Mouse (Mus musculus) adrenal gland, postnatal 25 days (tissue): ENCODE data around the gene Fezf2. TPM values are rescaled to one million over a fixed set of nuclear protein-coding genes. Genes with fewer than 3 reads are reported as not detected.

Experiments
- DNase-seq: peaks from one replicate; pipeline ENCODE4 v3.0.0; 2021; ENCODE audit warnings: mixed read lengths
- long read RNA-seq: library from polyadenylated mRNA; stranded (forward); transcript quantifications from one replicate; pipeline ENCODE4 v2.0.0, GENCODE M21; 2021
- total RNA-seq: library from RNA; stranded (reverse); gene quantifications from 2 replicates; pipeline ENCODE4 v1.2.3, GENCODE M21; 2021

Gene Fezf2
- total RNA-seq, result not detected in 2 replicates
- long read RNA-seq, result 0 reads

DNA sequence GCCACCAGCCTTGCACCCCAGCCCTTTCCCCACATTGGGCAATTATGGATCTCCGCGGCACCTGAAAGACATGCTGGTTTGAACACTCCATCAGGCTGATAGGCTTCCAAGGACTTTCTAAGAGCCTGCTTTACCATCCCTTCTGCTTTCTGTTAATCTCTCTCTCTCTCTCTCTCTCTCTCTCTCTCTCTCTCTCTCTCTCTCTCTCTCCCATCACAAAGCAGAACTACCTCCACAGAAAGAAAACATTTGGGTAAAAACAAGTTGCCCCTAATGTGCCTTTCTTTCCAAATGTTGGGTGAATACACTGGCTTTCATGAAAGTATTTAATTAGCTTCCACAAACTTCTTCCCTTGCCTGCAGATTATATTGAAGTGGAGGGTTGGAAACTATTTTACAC lies at the start of gene Fezf2:
TSS of gene Fezf2 (minus strand) at position 101 of the 400 bp plus-strand sequence.
- no peak for DNase-seq

DNA sequence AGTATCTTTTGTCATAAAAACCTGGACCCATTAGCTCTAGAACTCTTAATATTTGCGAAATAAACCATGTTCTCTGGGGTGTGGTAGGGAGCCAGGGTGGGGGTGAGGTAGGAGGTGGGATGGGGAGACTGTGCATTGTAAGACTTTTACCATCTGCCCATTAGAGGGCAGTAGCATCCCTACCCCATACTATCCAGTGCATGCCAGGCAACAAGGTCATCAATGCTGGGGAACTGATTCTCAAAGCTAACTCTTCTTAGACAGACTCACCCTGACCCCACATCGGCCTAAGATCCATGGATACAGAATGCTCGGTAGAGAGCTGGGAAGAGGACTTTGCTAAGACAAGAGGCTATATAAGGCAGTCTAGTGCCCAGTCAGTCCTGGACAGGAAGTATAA lies 49.6 kb upstream of the Fezf2 start:
- DNase-seq, result no peak

DNA sequence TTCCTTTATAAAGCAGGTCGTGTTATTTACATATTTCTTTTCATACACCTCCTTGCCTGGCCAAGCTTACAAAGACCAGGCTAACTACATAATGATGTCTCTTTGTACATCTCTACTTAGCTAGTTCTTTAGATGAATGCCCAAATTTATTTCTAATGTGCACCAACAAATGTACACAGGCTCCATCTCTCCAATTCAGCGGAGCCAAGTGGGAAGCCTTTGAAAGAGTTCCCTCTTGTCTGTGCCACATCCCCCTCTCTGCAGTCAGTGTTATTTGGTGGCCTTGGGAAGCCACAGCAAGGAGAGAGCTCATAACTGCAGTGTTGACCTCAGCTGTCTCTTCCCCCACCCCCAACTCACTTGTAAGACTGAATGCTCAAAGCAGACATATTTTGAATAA lies 46.3 kb upstream of the Fezf2 start:
- no peak for DNase-seq

DNA sequence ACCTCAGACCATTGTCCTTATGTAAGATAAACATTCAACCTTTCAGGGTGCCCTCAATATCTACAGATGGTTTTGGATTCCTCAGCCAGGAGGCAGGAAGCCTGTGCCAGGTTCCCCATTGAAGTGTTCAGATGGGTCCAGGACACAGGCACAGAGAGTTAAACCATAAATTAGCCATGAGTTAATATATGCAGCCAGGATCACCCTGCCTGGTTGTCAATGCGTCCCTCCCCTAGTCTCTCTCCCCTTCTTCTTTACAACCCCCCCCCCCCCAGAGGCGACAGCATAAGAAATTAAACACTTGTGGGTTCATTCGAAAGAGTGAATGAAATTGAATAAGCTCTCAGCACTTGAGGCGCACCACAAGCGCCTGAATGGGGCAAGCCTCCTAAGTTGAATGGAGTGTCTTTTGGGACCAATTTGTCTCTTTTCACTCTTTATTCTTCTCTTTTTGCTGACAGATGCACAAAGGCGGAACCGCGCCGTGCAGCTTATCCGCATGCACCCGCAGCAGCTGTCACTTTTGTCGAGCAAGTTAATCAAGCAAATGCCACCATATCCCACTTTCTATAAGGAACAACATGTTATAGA lies 45.4 kb upstream of the Fezf2 start:
- DNase-seq, result no peak

DNA sequence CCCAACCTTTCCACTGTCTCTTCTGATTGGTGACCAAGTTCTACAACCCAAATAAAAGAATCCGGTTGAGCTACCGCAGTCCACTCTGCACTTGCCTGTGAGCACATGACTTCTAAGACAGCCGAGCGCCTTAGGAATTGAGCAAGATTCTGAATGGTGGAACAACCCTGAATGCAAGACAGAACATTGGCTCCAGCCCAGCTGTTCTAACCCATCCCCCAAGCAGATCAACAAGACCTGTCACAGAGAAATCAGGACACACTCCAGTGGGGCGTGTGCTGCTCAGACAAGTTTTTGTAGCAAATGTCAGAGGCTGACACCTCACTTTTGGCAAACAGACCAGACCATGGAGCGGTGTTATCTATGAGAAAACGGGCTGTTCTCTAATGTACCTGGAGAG lies 43.2 kb upstream of the Fezf2 start:
- no peak for DNase-seq

DNA sequence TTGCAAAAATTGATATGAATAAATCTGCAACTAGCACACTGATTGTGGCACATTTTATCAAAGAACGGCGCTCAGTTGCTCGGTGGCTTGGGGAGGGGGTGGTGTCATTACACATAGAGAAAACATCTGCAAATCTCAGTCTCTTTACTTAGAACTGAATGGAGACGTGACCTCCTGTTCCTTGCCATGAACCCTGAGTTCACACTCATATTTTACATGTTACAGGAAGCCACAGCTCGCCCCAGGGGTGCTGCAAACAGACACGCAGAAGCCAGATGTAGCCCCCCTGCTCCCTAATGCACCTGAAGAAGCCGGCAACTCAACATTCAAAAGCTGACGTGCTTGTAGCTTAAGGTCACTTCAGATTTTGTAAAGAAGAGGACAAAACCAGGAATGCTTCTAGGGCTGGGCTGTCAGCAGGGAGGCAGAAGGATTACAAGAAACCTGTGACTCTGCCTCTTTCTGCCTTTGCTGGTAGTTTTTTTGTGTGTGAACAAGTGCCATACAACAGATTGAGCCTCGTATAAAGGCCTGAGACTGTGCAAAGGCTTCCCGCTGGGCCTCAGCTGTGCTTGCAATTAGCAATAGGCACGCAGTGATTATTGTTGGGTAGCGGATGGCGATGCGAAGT lies 40.9 kb upstream of the Fezf2 start:
- no peak for DNase-seq

DNA sequence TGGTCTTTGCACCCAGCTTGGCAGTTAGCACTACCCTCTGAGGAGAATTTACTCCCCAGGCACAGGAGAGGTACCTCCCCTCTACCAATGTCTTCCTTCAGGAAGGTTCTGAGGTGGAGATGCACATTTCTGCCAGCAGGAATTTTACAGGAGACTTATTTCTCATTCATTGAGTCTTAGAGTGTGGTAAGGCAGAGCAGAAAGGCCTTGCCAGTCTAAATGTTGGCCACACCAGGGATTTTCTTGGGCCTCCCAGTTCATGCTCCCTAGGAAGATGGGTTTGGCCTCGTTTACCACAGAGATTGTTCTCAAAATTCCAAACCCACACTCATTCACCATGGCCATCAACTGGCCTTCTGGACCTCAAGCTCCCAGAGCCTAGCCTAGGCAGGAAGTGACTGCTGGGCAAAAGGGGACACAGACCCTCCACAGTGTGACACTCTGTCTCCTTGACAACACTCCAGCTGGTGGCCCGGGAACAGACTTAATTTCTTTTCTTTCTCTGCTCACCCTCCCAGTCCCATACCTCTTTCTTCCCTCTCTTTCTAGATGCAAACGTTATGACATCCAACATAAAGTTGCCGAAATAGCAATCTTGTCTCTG lies 40.3 kb upstream of the Fezf2 start:
- DNase-seq, result no peak

DNA sequence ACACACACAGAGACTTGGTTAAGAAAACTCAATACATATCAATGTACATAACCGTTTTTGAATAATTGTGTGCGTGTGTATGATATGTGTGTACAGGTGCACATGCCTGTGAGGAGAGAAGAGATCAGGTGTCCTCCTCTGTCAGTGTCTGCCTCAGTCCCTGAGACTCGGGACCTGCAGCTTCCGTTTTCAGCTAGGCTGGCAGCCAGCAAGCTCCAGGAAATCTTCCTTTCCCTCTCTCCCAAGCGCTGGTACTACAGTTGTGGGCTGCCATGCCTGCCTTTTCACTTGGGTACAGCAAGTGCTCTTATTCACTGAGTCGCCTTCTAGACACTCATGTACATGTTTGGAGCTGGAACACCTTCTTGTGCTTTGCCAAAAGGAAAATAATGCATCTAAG lies 39.2 kb upstream of the Fezf2 start:
- DNase-seq, result no peak

DNA sequence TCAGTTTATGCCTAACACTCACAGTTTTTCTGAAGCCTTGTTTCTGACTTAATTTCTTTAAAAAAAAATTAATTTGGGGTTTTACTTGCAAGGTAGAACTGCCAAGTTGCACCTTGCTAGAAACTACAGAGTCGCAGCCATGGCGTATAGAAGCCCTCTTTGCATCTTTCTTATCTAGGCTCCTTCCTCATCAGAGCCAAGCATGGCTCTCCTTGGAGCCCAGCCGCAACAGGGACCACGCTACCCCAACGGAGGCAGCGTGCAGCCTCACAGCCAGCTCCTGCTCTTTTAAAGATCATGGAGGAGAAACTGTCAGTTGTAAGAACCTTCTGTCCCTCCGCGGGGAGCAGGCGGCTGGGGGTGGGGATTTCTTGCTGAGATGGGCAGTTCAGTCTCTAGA lies 29.9 kb upstream of the Fezf2 start:
- DNase-seq, result no peak

DNA sequence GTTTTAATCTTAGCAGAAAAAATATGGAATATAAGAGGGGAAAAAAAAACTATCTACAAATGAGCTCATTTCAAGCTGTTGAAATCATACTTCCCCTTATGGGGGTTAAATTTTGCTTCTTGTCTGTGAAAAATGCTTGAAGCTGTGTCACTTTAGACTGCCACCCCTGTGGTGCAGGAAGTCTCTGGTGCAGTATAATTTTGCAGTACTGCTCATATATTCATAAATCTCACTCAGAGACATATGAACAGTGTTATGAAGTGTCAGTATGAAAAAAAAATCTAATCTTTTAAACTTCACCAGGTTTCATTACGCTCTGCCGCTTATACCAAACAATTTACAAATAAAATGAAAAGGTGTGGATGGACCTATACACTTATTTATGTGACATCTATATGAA lies 29.3 kb upstream of the Fezf2 start:
- no peak for DNase-seq

DNA sequence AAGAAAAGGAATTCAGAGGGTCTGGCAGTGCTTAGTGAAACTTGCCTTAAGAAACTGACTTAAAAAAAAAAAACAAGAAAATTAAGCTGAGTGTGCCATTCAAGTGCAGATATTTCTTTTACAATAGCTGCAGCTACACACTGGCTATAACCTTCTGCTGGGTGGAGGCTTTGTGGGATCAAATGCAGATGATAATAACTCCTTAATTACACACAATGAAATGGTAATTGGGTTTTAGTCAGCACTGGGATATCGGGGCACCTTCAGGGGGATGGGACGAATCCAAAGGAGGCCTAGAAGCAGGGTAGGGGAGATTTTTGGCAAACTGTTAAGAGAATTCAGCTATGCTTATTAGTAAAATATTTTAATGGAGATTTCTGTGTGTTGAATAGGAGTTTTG lies 27.5 kb upstream of the Fezf2 start:
- no peak for DNase-seq

DNA sequence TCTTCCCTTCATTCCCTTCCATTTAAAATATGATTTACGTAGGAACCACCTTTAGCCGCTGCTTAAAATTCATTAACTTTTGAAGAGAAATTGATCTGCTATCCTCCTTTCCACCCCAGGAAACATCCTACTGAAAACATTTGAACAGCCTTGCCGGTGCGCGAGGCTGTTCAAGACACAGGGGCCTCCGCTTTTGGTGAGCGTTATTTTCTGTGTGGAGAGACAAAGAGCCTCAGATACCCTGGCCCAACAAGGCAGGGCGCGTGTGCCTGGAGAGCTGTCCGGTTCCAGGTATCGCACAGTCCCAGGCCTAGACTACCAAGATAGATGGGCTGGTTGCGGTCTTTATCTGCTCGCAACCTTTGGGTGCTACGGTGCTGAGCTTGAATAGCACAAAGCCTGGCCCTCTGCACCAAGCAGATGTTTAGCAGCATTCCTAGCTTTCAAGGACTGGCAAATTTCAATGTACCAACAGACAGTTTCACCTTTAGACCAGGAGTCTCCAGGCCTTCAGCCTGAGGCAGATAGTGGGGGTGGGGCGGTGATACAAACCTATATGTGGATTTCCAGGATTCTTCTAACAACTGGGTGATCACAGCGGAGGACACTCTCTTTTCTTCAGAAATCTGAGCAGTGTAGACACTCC lies 2.4 kb upstream of the Fezf2 start:
- DNase-seq, result no peak

DNA sequence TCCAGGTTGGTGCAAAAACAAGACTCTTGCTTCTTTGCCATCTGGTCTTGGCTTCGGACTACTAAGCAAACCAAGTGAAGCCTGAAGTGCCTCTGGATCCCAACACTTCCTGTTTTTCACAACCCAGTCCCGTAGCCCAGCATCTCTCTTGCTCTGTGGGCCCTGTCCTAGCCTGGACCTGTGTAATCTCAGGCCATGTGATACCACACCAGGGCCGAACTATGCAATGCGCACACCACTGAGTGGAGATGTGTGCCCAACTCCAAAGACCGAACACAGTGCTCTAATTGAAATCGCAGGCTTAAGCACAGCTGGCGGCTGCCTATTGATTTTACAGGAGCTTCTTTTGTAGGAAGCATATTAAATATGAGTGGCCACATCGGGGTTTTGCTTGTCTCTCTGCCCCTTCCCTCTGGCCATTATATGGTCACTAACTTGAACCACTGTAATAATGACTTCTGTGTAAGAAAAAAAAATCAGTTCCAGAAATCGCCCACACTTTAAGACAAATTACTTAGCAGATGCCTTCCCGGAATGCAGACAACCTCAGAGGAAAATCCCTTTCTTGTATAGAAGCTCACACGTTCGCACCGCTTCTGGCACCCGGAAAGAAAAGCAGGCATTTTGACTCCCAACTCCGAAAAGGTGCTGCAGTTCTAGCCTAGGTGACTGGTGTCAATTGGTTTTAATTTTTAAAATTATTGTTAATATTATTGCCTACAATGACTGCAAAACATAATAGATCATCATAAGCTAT lies 1.5 kb upstream of the Fezf2 start:
- DNase-seq, result no peak

DNA sequence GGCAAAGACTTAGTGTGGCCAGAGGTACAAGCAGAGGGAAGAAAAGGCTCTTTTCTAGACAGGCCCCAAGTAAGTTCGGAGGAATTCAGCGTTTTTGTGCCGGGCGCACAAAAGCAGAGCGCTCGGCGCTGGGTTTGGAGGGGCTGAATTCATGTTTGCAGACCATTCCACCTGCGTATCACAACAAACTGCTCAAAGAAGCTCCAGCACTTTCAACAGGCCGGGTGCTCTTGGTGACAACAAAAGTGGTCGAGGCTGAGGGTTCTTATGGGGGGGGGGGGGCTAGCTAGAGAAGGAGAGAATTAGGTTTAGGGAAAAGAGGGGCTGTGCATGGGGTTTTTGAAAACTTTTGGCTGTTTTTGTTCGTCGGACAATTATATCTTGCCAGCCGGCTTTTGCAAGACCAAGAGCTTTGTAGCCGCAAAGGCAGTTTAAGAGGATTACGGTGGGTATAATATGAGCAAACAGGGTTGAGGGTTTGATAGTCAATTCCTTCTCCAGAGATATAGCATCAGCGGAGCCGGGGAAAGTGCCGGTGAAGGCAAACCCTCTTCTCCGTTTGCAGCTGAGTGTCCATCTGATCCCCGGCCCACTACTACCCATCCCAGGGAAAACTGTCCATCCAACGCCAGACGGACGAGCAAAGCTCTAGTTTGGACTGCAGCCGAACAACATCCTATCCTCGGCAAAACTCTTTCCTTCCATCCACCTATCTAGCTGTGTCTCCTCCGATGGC lies 956 bp downstream of the Fezf2 start:
- no peak for DNase-seq

DNA sequence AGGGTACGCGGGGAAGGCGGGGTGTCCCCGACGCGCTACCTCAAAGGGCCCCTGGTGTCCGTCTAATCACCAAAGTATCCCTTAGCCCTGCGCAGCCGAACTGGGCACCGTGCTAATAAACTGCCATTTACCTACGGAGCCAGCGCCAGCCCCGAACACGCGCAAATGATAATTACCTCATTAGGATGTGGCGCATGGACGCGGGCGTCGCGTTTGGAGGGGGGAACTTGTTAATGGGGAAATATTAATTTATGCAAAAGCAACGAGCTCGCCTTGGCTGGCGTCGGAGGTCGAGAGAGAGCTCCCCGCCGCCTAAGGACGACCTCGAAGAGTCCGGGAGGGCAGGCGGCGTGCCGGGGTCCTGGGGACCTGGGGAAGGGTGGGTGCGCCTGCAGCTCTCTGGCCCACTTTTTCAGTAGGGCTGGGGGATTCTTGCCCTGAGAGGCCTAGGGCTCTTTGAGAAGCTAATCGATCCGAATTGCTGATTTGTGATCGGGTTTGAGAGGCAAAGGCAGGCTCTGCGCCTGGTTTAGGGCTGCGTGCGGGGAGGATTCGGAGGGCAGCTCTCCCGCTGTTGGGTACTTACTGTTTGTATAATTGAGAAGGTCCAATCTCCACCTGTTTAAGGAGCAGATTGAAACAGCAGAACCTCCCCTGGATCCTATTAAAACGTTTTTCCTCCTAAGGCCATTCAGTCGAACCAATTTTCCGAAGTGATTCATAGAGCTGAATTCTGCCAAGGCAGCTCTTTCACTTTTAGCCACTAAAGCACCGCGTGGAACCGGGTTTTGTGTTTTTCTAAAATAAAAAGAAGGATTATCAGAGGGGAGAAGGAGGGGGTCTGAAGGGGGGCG lies 1.8 kb downstream of the Fezf2 start:
- DNase-seq, result no peak

DNA sequence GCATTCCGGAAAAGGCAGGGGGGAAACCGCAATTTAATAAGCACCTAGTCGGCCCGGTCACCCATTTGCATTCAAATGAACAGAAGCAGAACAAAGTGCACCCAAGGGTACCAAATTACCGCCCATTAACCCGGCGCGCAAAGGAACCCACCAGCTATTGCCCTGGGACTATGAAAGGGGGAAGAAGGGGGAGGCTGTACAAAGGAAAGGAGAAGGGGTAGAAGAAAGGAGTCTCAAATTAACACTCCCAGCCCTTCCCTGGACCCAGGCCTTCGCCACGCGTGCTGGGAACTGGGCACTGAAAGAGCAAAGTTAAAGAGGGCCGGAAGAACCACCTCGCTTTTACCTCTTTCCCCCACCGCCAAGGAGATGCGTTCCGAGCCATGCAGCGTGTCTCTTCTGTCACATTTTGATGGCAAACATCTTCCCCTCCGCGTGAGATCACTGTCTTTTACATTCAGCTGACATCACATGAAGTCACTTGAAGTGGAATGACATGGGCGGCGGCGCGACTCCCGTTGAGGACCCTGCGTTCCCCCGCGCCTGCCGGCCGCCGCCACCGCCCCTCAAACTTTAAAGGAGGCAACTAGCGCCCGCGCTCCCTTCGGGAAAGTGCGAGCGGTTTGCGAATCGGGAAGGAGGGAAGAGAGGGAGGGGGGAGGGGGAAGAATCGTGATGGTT lies 2.6 kb downstream of the Fezf2 start:
- DNase-seq, result no peak

DNA sequence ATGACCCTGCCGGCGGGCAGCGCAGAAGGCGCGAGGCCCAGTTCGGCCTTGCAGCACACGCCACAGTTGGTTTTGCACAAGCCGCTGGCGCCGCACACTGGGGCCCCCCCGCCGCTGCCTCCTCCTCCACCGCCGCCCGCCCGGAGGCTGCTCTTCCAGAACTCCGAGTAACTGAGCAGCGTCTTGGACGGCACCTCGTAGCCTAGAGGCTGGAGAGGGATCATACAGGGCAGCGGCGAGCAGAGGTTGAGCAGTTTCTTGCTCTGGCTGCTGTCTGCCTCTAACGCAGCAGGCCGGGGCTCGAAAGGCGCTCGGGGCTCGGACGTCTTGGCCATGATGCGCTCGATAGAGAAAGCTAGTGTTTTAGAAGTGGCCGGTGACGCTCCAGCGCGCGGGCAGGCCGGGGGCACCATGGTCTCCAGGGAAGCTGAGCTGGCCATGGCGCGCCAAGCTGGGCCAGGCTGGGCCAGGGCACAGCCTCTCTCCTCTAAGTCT lies 3.2 kb downstream of the Fezf2 start:
- no peak for DNase-seq

DNA sequence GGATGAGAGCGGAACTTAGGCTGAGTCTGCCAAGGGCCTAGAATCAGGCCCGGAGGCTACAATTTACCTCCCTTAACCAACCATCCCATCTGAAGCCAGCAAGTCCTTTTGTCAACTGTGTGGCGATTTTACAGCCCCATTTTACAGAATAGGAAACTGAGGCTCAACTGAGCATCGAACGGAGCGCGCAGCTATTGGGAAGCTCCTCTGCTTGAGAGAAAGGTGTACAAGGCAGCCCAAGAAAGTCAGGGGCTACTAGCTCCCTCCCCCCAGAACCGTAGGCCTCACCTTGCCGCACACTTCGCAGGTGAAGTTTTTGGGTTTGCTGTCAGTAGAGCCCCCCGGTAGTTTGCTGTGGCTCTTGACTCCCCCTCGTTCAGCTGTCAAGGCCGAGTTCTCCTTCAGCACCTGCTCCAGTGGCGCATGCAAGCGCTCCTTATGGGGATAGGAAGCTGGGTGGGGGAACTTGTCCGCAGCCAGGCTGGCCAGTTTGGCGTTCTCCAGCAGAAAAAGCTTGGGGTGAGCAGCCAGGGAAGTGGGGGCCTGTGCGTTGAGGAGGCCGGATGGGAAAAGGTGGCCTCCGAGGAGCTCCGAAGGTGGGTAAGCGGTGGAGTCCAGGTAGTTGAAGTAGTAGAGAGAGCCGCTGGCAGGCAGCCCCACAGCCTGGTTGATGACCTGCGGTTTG lies 3.8 kb downstream of the Fezf2 start:
- no peak for DNase-seq

DNA sequence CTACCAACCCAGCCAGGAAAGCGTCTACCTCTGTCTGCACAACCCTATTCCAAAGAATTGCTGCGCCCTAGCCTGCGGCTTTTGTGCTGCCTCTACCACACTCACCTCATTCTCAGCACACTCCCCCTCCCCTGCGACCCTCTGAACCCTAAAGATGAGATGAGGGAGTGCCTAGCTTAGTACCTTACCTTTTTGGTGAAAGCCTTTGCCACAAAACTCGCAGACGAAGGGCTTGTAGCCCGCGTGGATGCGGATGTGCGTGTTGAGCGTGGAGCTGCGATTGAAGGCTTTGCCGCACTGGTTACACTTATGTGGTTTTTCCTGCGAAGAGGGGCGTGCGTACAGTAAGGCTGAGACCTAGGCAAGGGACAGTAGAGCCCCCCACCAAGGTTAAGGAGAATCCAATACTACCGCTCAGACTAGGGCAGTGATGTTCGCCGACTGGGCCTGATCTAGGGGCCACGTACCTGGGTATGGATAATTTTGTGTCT lies 4.5 kb downstream of the Fezf2 start:
- no peak for DNase-seq
